Mouse (Mus musculus) hindbrain, postnatal 0 days (tissue): ENCODE measurements around the gene Sgpp2. TPM values are rescaled to one million over a fixed set of nuclear protein-coding genes. Genes with fewer than 3 reads are reported as not detected.
A peak's percentile ranks its signal among the peaks of the same experiment; 100 is the strongest.

ENCODE experiments used
- ATAC-seq: fragments of 200-750 bp; cut with Nextera tagmentation; 2 replicates; pipeline ENCODE4 v1.8.0; 2017; ENCODE audit warnings: mild to moderate bottlenecking, moderate TSS enrichment, moderate library complexity
- DNase-seq: peaks from one replicate; pipeline ENCODE4 v3.0.0-alpha.2; 2015; ENCODE audit warnings: low spot score
- H3K27ac ChIP-seq: fragments of 300-500 bp; sonication (generic); 2 replicates; pipeline ENCODE4 v1.5.1; 2014; ENCODE audit warnings: mild to moderate bottlenecking
- H3K27me3 ChIP-seq: fragments of 300-500 bp; sonication (generic); 2 replicates; pipeline ENCODE4 v1.6.1; 2014; ENCODE audit warnings: low read length, mixed read lengths; ENCODE audit not compliant: insufficient read depth
- H3K36me3 ChIP-seq: fragments of 300-500 bp; sonication (generic); 2 replicates; pipeline ENCODE4 v1.6.1; 2014; ENCODE audit warnings: low read length, mixed read lengths; ENCODE audit not compliant: insufficient read depth
- H3K4me1 ChIP-seq: fragments of 300-500 bp; sonication (generic); 2 replicates; pipeline ENCODE4 v1.6.1; 2014; ENCODE audit warnings: antibody characterized with exemption, low read length, mixed read lengths; ENCODE audit not compliant: insufficient read depth
- H3K4me2 ChIP-seq: fragments of 300-500 bp; sonication (generic); 2 replicates; pipeline ENCODE4 v1.6.1; 2014; ENCODE audit warnings: low read depth, mild to moderate bottlenecking, low read length, moderate library complexity, mixed read lengths
- H3K4me3 ChIP-seq: fragments of 300-500 bp; sonication (generic); 2 replicates; pipeline ENCODE4 v1.5.1; 2014; ENCODE audit warnings: low read length
- H3K9ac ChIP-seq: fragments of 300-500 bp; sonication (generic); replicated peaks from 2 replicates; pipeline ENCODE4 v1.6.1; 2014; ENCODE audit warnings: mild to moderate bottlenecking, low read length, moderate library complexity, mixed read lengths
- H3K9me3 ChIP-seq: fragments of 300-500 bp; sonication (generic); 2 replicates; pipeline ENCODE4 v1.6.1; 2016; ENCODE audit warnings: low read length, mixed read lengths
- CTCF ChIP-seq: IDR thresholded peaks from 2 replicates; pipeline ENCODE4 v1.5.1; 2016; ENCODE audit warnings: antibody characterized with exemption, control low read depth, low read depth
- WGBS: fragments of 180-500 bp; shearing (Covaris S2); extraction: QIAGEN DNeasy Blood & Tissue Kit; methylation state at CpG from one replicate; pipeline ENCODE4 v1.1.7; 2014; 5-methylcytosine and 5-hydroxymethylcytosine counted together
- polyA plus RNA-seq: library from polyadenylated mRNA; unstranded; fragments of >200 nt; fragmentation: Nextera tagmentation; extraction: Ambion mirVana; gene quantifications from 2 replicates; pipeline ENCODE4 v1.2.1, GENCODE M21; 2015
- total RNA-seq: library from RNA; depleted of rRNA; stranded (reverse); fragments of >200 nt; gene quantifications from 2 replicates; pipeline ENCODE4 v1.2.3, GENCODE M21; 2014

Sgpp2 gene
- total and polyA plus RNA-seq, 2 experiments from 2014 or later = 3.3 to 5.0 TPM

DNA sequence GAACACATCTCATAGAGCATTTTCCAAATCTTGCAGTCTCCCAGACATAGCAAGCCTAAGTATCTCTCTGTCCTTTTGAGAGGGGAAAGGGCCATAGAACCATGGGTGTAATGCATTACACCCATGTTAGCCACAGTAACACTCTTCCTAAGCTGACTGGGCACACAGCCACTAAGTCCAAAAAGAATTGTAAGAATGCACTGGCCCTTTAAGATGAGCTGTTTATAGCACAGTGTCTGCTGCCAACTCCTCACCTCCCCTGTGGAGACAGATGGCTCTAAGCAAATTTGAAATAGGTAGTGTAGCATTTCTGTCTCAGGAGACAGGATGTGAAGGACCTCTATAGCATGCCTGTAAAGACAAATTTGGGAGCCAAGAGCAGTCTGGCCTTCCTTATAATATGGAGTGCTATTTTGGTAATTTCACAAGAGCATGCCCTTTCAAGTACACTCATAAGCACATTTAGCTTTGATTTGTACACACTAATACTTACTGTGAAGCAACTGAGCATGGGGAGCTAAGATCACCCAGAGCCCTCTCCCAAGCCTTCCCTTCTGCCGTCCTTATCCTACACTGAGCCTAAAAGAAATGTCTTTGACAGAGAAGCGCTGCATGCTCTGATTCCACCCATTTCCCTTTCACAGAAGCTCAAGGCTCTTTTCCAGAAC is 61.6 kb downstream of the Sgpp2 start:
- 59% methylated on average over 2 of the region's 2 CpGs for WGBS
- no peak for TF ChIP-seq CTCF
- Histone ChIP-seq H3K27me3 (no peaks in the 10 kb centered on the region), H3K36me3 (no peaks in the 10 kb centered on the region), H3K4me1 (peaks cover 11% of the 10 kb centered on the region; the same call in 1 of the 2 replicates), H3K9me3 (no peaks in the 10 kb centered on the region), H3K4me2 (no peak overlapping the region), H3K4me3 (no peak overlapping the region), H3K27ac (no peak overlapping the region), H3K9ac (no peak overlapping the region)
- ATAC-seq = peak; percentile 78
- DNase-seq = peak; percentile 84

DNA sequence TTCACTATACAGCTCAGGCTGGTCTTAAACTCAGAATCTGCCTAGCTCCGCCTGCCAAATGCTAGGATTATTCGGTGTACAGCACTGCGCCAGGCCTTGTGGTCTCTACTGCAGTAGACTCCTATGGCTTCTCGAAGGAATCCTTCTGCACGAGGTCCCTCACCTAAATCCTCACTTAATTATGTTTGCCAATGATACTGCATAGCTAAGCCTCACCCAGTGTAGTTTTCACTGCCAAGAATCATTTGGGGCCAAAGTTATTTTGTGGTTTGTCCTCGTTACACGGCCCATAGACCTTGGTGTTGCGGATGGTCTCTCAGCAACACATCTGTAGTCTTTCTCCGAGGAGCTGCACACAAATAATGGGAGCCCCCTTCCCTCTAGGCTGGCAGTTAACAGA is 62.2 kb downstream of the Sgpp2 start:
- Histone ChIP-seq H3K27ac (no peak overlapping the region), H3K36me3 (no peaks in the 10 kb centered on the region), H3K27me3 (no peaks in the 10 kb centered on the region), H3K9me3 (no peaks in the 10 kb centered on the region), H3K4me3 (no peak overlapping the region), H3K4me1 (peaks cover 11% of the 10 kb centered on the region; the same call in 1 of the 2 replicates), H3K9ac (no peak overlapping the region), H3K4me2 (no peak overlapping the region)
- 85% methylated on average over 9 of the region's 9 CpGs for WGBS
- ATAC-seq (no peak), DNase-seq (no peak)
- TF ChIP-seq CTCF = no peak

DNA sequence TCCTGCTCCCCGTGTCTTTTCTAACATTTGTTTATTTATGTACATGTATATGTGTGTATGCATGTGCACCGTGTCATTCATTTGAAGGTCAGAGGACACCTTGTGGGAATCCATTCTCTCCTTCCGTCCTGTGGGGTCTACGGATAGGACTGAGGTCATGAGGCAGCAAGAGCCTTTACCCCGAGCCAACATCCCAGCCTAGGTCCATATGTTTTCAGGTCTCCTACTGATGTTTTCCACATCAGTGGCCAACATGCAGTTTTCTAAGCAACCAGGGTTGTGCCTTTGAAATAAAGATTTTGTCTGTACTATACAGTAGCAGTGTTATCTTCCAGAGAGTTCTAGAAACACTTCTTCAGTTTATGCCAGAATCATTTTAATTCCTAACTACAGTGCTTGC is 63.7 kb downstream of the Sgpp2 start:
- ATAC-seq = no peak
- Histone ChIP-seq H3K27me3 (no peaks in the 10 kb centered on the region), H3K4me3 (no peak overlapping the region), H3K4me1 (peaks cover 11% of the 10 kb centered on the region; the same call in 1 of the 2 replicates), H3K36me3 (no peaks in the 10 kb centered on the region), H3K27ac (no peak overlapping the region), H3K9me3 (no peaks in the 10 kb centered on the region), H3K9ac (no peak overlapping the region), H3K4me2 (no peak overlapping the region)
- 82% methylated on average over 5 of the region's 5 CpGs for WGBS
- TF ChIP-seq CTCF = no peak
- no peak for DNase-seq

DNA sequence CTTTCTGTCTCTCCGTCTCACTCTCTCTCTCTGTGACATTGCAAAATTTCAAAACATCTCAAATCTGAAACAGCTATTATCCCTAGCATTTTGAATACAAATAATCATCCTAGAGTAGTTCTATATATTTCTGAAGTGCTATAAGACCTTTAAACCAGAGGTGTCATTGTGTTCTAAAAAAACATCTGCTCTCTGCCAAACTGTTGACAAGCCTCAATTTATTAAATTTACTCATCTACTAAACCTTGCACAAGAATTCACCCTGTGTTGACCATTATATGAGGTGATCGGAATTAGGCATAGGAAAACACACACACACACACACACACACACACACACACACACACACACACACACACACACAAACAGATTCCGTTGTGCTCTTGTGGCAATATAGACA is 64.9 kb downstream of the Sgpp2 start:
- 94% methylated on average over 3 of the region's 3 CpGs for WGBS
- H3K4me1 ChIP-seq = peaks cover 11% of the 10 kb centered on the region; the same call in 1 of the 2 replicates
- H3K4me2 ChIP-seq = no peak overlapping the region
- no peak overlapping the region for H3K4me3 ChIP-seq
- no peaks in the 10 kb centered on the region for H3K9me3 ChIP-seq
- DNase-seq (no peak), ATAC-seq (no peak)
- no peaks in the 10 kb centered on the region for H3K27me3 ChIP-seq
- TF ChIP-seq CTCF = no peak
- H3K27ac ChIP-seq = no peak overlapping the region
- no peaks in the 10 kb centered on the region for H3K36me3 ChIP-seq
- no peak overlapping the region for H3K9ac ChIP-seq

DNA sequence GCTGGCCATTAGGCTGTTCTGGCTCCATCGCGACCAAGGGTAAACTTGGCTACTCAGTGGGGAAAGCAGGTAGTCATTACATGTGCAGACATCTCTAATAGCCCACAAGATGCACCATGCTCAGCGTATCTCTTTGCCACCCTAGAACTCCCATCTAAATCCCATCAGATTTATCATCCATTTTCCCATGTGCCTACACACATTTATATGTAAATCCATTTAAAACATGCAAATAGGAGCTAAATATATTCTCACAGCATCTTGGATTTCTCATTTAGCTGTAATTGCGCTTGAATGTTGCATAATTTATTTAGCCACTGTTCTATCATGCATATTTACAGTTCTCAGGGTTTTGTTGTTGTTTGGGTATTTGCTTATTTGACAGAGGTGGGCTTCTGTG is 70.8 kb downstream of the Sgpp2 start:
- no peak overlapping the region for H3K4me3 ChIP-seq
- ATAC-seq (no peak), DNase-seq (no peak)
- no peak overlapping the region for H3K27ac ChIP-seq
- no peak for TF ChIP-seq CTCF
- no peak overlapping the region for H3K9ac ChIP-seq
- no peaks in the 10 kb centered on the region for H3K36me3 ChIP-seq
- H3K4me1 ChIP-seq = no peaks in the 10 kb centered on the region
- H3K9me3 ChIP-seq = no peaks in the 10 kb centered on the region
- no peak overlapping the region for H3K4me2 ChIP-seq
- WGBS = 82% methylated on average over 4 of the region's 4 CpGs
- no peaks in the 10 kb centered on the region for H3K27me3 ChIP-seq

DNA sequence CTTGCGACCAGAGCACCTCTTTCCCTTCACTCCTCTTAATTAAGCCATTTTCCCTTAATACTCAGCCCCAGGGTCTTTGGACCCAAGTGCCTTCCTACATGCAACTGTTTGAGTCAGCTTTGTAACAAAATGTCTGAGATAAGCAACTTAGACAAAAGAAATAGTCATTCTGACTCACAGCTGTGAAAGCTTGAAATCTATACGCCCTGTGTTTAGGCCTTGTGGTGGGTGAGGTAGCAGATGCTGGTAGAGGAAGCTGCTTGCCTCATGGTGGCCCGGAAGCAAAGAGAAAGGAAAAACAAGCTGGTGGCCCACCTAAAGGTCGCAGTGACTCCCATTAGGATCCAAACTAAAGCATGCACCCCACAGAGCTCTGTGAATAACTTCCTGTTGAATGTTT is 77.7 kb downstream of the Sgpp2 start:
- Histone ChIP-seq H3K4me2 (no peak overlapping the region), H3K36me3 (no peaks in the 10 kb centered on the region), H3K27ac (no peak overlapping the region), H3K4me1 (no peaks in the 10 kb centered on the region; the same call in 1 of the 2 replicates), H3K9me3 (no peaks in the 10 kb centered on the region), H3K27me3 (no peaks in the 10 kb centered on the region), H3K4me3 (no peak overlapping the region), H3K9ac (no peak overlapping the region)
- ATAC-seq (no peak), DNase-seq (no peak)
- no peak for TF ChIP-seq CTCF
- 60% methylated on average over 4 of the region's 4 CpGs for WGBS

DNA sequence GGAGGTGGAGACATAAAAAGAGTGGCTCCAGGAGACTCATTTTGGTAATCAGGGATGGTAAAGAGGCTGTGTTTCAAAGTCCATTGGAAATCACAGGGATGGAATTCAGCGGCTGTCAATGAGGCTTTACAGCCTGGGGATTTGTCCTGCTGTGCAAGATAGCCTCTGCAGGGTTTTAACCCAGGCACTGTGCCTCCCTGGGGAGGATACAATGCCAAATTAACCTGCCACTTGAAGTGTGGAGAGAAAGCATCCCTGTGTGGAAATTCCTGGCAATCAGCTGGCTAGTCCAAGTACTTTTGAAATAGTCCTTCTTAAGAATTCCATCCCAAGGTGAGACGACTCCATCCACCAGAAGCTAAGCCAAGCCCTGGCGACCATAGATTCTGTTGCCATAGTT is 78.7 kb downstream of the Sgpp2 start:
- ATAC-seq = no peak
- H3K9me3 ChIP-seq = no peaks in the 10 kb centered on the region
- no peak for DNase-seq
- H3K27me3 ChIP-seq = no peaks in the 10 kb centered on the region
- H3K9ac ChIP-seq = no peak overlapping the region
- 11% methylated on average over 3 of the region's 3 CpGs for WGBS
- H3K36me3 ChIP-seq = no peaks in the 10 kb centered on the region
- no peak overlapping the region for H3K27ac ChIP-seq
- TF ChIP-seq CTCF = no peak
- H3K4me1 ChIP-seq = no peaks in the 10 kb centered on the region; the same call in 1 of the 2 replicates
- H3K4me3 ChIP-seq = no peak overlapping the region
- H3K4me2 ChIP-seq = no peak overlapping the region
